Mouse (Mus musculus) liver, postnatal 0 days (tissue): Measurements from ENCODE around the gene Teddm3.

ENCODE experiments used
- CTCF ChIP-seq: sonication (generic); IDR thresholded peaks from 2 replicates; pipeline ENCODE4 v1.5.1; 2016; ENCODE audit warnings: antibody characterized with exemption, low read depth
- EP300 ChIP-seq: IDR thresholded peaks from 2 replicates; pipeline ENCODE4 v1.6.1; 2016; ENCODE audit warnings: antibody characterized with exemption, low read depth, mild to moderate bottlenecking

DNA sequence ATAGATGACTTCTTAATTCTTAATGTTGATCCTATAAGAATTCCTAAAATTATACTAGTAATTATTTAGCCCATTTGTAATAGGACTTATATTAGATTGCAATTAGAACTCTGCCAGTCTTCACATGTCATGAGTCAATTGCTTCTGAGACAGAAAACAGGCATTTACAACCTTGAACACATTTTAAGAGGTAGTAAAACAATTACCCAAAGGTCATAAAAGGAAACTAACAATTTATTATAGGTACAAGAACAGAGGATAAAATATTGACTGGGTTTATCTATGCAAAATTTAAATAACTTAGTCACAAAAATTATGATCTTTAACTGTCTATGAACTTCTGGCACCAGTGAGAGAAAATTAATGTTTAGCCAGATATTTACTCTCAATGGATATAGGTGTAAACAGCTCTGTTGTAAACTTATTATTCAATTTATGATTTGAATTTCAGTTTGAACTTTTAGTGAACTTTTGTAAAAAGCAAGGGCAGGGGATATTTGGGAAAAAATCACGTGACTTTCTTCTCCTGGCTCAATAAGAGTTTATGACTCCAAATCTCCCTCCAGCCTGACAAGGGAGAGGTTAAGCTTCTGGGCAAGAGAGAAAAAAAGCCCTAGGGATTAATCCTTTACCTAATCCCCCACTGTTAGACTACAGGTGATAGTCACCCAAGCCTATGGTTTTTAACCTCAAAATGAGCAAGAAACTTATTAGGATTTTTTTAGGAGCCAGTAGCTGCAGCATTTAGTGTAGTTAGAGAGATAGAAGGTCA is 17.3 kb downstream of the Teddm3 start:
- no peak for TF ChIP-seq CTCF
- TF ChIP-seq EP300, result no peak
